Mouse (Mus musculus): ENCODE results near the gene Dnlz. TPM values are rescaled to one million over a fixed set of nuclear protein-coding genes. Genes with fewer than 3 reads are reported as not detected.

The Dnlz gene
- total and polyA plus RNA-seq, 3 experiments: 22.7 to 25.9 (median 23.2) TPM

GRCm38 (mm10) chr2:26313394-26313793 is 38.5 kb downstream of the Dnlz start:
- TF ChIP-seq CTCF (IDR thresholded peaks at IDR 0.05) (no peak), EP300 (IDR thresholded peaks at IDR 0.05; ENCODE audit: insufficient read depth, low read depth, low read length) (no peak), POLR2A (IDR thresholded peaks at IDR 0.05; ENCODE audit: insufficient read depth, low read depth, low read length) (no peak)
- Histone ChIP-seq H3K36me3 (ENCODE audit: control insufficient read depth, insufficient read depth, low read length) (no peaks in the 10 kb centered on the region), H3K4me3 (no peak overlapping the region), H3K27ac (no peak overlapping the region; the same call in 1 of the 2 replicates), H3K27me3 (ENCODE audit: control insufficient read depth, insufficient read depth, low read length) (no peaks in the 10 kb centered on the region), H3K9ac (ENCODE audit: low read depth, low read length) (no peak overlapping the region), H3K79me2 (replicated peaks; ENCODE audit: control insufficient read depth, insufficient read depth, low read length) (no peaks in the 10 kb centered on the region), H3K4me1 (ENCODE audit: control insufficient read depth, insufficient read depth, low read length) (peaks cover 5% of the 10 kb centered on the region)
- intact Hi-C loops (cut with DNase I): no loop called here
- no peak for DNase-seq
- WGBS: 97% methylated on average over 1 of the region's 1 CpGs

- Histone ChIP-seq H3K27me3 (ENCODE audit: control insufficient read depth, insufficient read depth, low read length) (no peaks in the 10 kb centered on the region), H3K4me1 (ENCODE audit: control insufficient read depth, insufficient read depth, low read length) (peaks cover 5% of the 10 kb centered on the region), H3K36me3 (ENCODE audit: control insufficient read depth, insufficient read depth, low read length) (no peaks in the 10 kb centered on the region), H3K9ac (ENCODE audit: low read depth, low read length) (no peak overlapping the region), H3K79me2 (replicated peaks; ENCODE audit: control insufficient read depth, insufficient read depth, low read length) (no peaks in the 10 kb centered on the region), H3K27ac (no peak overlapping the region), H3K4me3 (no peak overlapping the region)
- TF ChIP-seq POLR2A (IDR thresholded peaks at IDR 0.05; ENCODE audit: insufficient read depth, low read depth, low read length) (no peak), EP300 (IDR thresholded peaks at IDR 0.05; ENCODE audit: insufficient read depth, low read depth, low read length) (no peak), CTCF (IDR thresholded peaks at IDR 0.05) (peak; percentile 40)
- no peak for DNase-seq
- intact Hi-C loops (cut with DNase I): no loop called here
- 52% methylated on average over 2 of the region's 2 CpGs for WGBS
These were observed 39.1 kb downstream of the Dnlz start for GRCm38 (mm10) chr2:26312812-26313211.

GRCm38 (mm10) chr2:26311936-26312335 is 40.0 kb downstream of the Dnlz start:
- 60% methylated on average over 5 of the region's 5 CpGs for WGBS
- no peaks in the 10 kb centered on the region for H3K79me2 ChIP-seq (replicated peaks; ENCODE audit: control insufficient read depth, insufficient read depth, low read length)
- no peak for TF ChIP-seq POLR2A (IDR thresholded peaks at IDR 0.05; ENCODE audit: insufficient read depth, low read depth, low read length)
- TF ChIP-seq CTCF (IDR thresholded peaks at IDR 0.05): no peak
- no peak for TF ChIP-seq EP300 (IDR thresholded peaks at IDR 0.05; ENCODE audit: insufficient read depth, low read depth, low read length)
- H3K27me3 ChIP-seq (ENCODE audit: control insufficient read depth, insufficient read depth, low read length): no peaks in the 10 kb centered on the region
- no peak overlapping the region for H3K27ac ChIP-seq
- no peak for DNase-seq
- H3K4me3 ChIP-seq: no peak overlapping the region
- peaks cover 5% of the 10 kb centered on the region for H3K4me1 ChIP-seq (ENCODE audit: control insufficient read depth, insufficient read depth, low read length)
- H3K36me3 ChIP-seq (ENCODE audit: control insufficient read depth, insufficient read depth, low read length): no peaks in the 10 kb centered on the region
- intact Hi-C loops (cut with DNase I): no loop called here
- no peak overlapping the region for H3K9ac ChIP-seq (ENCODE audit: low read depth, low read length)

GRCm38 (mm10) chr2:26309739-26310138 is 42.2 kb downstream of the Dnlz start:
- 29% methylated on average over 10 of the region's 10 CpGs for WGBS
- H3K4me1 ChIP-seq (ENCODE audit: control insufficient read depth, insufficient read depth, low read length): no peaks in the 10 kb centered on the region
- TF ChIP-seq POLR2A (IDR thresholded peaks at IDR 0.05; ENCODE audit: insufficient read depth, low read depth, low read length): no peak
- TF ChIP-seq CTCF (IDR thresholded peaks at IDR 0.05): no peak
- no peak for TF ChIP-seq EP300 (IDR thresholded peaks at IDR 0.05; ENCODE audit: insufficient read depth, low read depth, low read length)
- no peaks in the 10 kb centered on the region for H3K27me3 ChIP-seq (ENCODE audit: control insufficient read depth, insufficient read depth, low read length)
- no peak overlapping the region; the same call in 1 of the 2 replicates for H3K27ac ChIP-seq
- H3K4me3 ChIP-seq: no peak overlapping the region
- no peaks in the 10 kb centered on the region for H3K79me2 ChIP-seq (replicated peaks; ENCODE audit: control insufficient read depth, insufficient read depth, low read length)
- intact Hi-C loops (cut with DNase I): no loop called here
- H3K36me3 ChIP-seq (ENCODE audit: control insufficient read depth, insufficient read depth, low read length): no peaks in the 10 kb centered on the region
- H3K9ac ChIP-seq (ENCODE audit: low read depth, low read length): no peak overlapping the region
- DNase-seq: no peak

- DNase-seq: no peak
- no peak overlapping the region for H3K4me3 ChIP-seq
- no peaks in the 10 kb centered on the region for H3K27me3 ChIP-seq (ENCODE audit: control insufficient read depth, insufficient read depth, low read length)
- H3K4me1 ChIP-seq (ENCODE audit: control insufficient read depth, insufficient read depth, low read length): no peaks in the 10 kb centered on the region
- H3K79me2 ChIP-seq (replicated peaks; ENCODE audit: control insufficient read depth, insufficient read depth, low read length): no peaks in the 10 kb centered on the region
- WGBS: 87% methylated on average over 3 of the region's 3 CpGs
- no peak overlapping the region for H3K9ac ChIP-seq (ENCODE audit: low read depth, low read length)
- intact Hi-C loops (cut with DNase I): no loop called here
- H3K27ac ChIP-seq: no peak overlapping the region
- no peak for TF ChIP-seq POLR2A (IDR thresholded peaks at IDR 0.05; ENCODE audit: insufficient read depth, low read depth, low read length)
- TF ChIP-seq CTCF (IDR thresholded peaks at IDR 0.05): no peak
- TF ChIP-seq EP300 (IDR thresholded peaks at IDR 0.05; ENCODE audit: insufficient read depth, low read depth, low read length): no peak
- H3K36me3 ChIP-seq (ENCODE audit: control insufficient read depth, insufficient read depth, low read length): no peaks in the 10 kb centered on the region
These were observed 45.2 kb downstream of the Dnlz start for GRCm38 (mm10) chr2:26306702-26307101.

GRCm38 (mm10) chr2:26305555-26305954 is 46.4 kb downstream of the Dnlz start:
- H3K27me3 ChIP-seq (ENCODE audit: control insufficient read depth, insufficient read depth, low read length): no peaks in the 10 kb centered on the region
- H3K79me2 ChIP-seq (replicated peaks; ENCODE audit: control insufficient read depth, insufficient read depth, low read length): no peaks in the 10 kb centered on the region
- WGBS: 76% methylated on average over 2 of the region's 2 CpGs

More at GRCm38 (mm10) chr2:26305555-26305954, 46.4 kb downstream of the Dnlz start:
- no peak for DNase-seq
- Histone ChIP-seq H3K36me3 (ENCODE audit: control insufficient read depth, insufficient read depth, low read length) (no peaks in the 10 kb centered on the region), H3K27ac (no peak overlapping the region), H3K4me3 (no peak overlapping the region), H3K9ac (ENCODE audit: low read depth, low read length) (no peak overlapping the region), H3K4me1 (ENCODE audit: control insufficient read depth, insufficient read depth, low read length) (no peaks in the 10 kb centered on the region; the same call in 1 of the 2 replicates)
- intact Hi-C loops (cut with DNase I): no loop called here
- TF ChIP-seq POLR2A (IDR thresholded peaks at IDR 0.05; ENCODE audit: insufficient read depth, low read depth, low read length) (no peak), EP300 (IDR thresholded peaks at IDR 0.05; ENCODE audit: insufficient read depth, low read depth, low read length) (no peak), CTCF (IDR thresholded peaks at IDR 0.05) (no peak)

All from heart, adult 2 months (tissue).